Mouse (Mus musculus) WW6 (cell line): Measurements from ENCODE around the gene Prl8a6.

ENCODE experiments used
- DNase-seq: peaks from one replicate; pipeline ENCODE4 v3.0.0-alpha.2; 2013; ENCODE audit warnings: low read depth, low spot score

Gene Prl8a6

DNA sequence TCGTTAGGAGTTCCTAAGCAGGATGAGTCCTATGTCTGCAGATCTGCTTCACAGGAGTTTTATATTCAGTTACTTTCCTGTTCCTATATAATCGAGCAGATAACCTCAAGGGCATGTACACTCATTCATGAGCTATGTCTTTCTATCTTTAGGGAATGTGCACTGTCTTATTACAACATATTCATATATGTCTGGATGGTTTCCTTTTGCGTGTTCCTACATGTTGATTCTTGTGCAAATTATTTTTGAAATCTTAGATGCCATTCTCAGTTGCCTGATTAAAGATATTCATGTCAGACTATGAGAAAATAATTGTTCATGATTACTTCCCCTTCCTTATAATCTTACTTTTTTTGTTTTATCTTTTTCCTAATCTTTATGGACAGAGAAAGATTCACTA is at the start of gene Prl8a6:
Gene Prl8a6, minus strand, starts transcription at position 101 of the 400 bp plus-strand sequence.
- DNase-seq, result no peak

DNA sequence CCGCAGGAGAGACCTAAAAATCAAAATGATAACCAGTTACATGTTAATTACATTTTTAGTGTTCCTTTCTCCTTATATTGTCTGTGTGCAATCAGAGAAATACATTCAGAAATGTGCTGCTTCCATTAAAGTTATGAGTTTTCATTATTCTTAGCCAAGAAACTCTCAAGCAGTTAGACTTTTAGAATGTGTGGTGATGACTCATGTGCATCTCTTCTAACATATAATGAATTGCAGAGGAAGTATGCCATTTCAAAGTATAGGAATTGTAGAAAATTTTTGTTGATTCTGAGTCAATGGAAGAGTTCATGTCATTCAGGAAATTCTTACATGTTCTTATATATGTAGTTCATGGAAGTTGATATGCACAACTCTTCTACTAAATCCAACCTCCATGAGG is 5.3 kb downstream of the Prl8a6 start:
- DNase-seq, result no peak

DNA sequence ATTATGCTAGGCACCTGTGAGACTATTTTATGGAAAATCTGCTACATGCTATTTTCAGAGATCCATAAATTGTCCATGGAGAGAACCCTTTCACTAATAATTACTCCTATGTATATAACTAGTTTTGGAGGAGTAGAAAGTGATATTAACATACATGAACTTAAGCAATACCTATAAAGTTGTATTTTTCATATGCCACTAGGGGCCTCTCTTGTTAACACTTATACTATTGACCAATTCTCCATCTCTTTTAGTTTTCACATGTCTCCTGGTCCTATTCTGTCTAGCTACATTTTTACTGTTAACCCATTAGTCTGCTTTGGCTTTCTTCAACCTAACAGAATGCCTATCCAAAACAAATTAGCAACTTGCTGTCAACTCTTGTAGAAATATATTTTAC is 24.8 kb downstream of the Prl8a6 start:
- no peak for DNase-seq

DNA sequence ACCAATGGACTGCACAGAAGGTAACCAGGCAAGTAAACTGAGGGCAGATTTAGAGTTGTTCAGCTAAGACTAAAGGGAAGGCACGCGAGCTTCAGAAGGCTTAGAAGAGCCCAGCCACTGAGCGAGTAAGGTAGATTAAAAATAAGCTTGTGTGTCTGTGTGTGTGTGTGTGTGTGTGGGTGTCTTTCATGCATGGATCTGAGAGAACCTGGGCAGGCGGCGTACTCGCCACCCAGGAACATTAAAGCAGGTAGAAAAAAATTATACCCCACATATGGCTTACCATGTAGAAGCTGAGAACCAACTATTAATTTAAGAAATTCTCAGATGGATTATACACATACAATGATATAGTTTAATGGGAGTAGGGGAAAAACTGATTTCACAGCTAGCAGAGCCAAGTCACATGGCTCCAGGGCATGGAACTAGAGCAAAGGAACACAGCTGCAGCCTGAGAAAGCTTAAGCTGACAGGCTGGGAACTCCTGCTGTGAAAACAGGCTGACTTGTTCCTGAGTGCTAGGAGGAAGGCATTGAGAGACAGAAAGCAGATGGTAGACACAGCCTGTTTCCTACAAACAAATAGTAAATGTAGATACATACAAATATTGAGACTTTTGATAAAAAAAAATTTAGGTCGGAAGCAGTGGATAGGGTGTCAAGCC is 39.3 kb downstream of the Prl8a6 start:
- DNase-seq, result no peak

DNA sequence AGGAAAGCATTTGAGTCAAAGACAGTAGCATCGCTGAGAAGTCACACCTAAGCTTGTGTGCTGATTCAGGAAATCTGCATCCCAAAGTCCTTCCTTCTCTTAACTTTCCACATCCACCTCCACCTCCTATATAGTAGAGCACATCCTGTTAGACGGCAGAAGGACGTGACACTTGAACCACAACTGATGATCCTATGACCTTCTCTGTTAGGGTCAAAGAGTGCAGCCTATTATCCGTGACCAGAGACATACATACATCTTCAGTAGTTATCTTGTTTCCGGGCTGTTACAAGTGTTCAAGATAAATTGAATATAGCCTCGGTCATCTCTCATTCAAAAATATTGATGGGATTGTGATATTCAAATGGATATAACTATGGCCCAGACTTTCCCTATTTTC is 47.7 kb downstream of the Prl8a6 start, which contains the start of gene Prl2b1:
Gene Prl2b1, minus strand, starts transcription at position 101 of the 400 bp plus-strand sequence.
- DNase-seq, result no peak
